Mouse (Mus musculus): ENCODE results near the gene Mef2a.
"Not testable (repeated sequence)": the region's sequence is repeated elsewhere in the genome, so short reads cannot be mapped to it uniquely, and the experiment has no call there.

Gene Mef2a

GRCm38 (mm10) chr7:67369645-67370044, 3.0 kb downstream of the Mef2a start:
- DNase-seq = no peak

GRCm38 (mm10) chr7:67368394-67368793, 4.3 kb downstream of the Mef2a start:
- no peak for DNase-seq

GRCm38 (mm10) chr7:67360588-67360987, 12.1 kb downstream of the Mef2a start:
- DNase-seq = no peak

- DNase-seq = no peak
These were observed 12.8 kb downstream of the Mef2a start for GRCm38 (mm10) chr7:67359863-67360262.

- no peak for DNase-seq
These were observed 16.8 kb downstream of the Mef2a start for GRCm38 (mm10) chr7:67355870-67356269.

GRCm38 (mm10) chr7:67353667-67354066, 19.0 kb downstream of the Mef2a start:
- DNase-seq = no peak

- no peak for DNase-seq
These were observed 19.7 kb downstream of the Mef2a start for GRCm38 (mm10) chr7:67352989-67353388.

- DNase-seq = no peak
These were observed 28.2 kb downstream of the Mef2a start for GRCm38 (mm10) chr7:67344443-67344842.

GRCm38 (mm10) chr7:67342067-67342625, 30.5 kb downstream of the Mef2a start:
- DNase-seq = no peak

GRCm38 (mm10) chr7:67320359-67320758, 52.3 kb downstream of the Mef2a start:
- DNase-seq = no peak

GRCm38 (mm10) chr7:67318697-67319096, 54.0 kb downstream of the Mef2a start:
- DNase-seq = no peak

GRCm38 (mm10) chr7:67313200-67313599, 59.5 kb downstream of the Mef2a start:
- DNase-seq = no peak

- DNase-seq = no peak
These were observed 62.5 kb downstream of the Mef2a start for GRCm38 (mm10) chr7:67310151-67310550.

- DNase-seq = no peak
These were observed 64.6 kb downstream of the Mef2a start for GRCm38 (mm10) chr7:67308102-67308501.

- DNase-seq = no peak
These were observed 65.6 kb downstream of the Mef2a start for GRCm38 (mm10) chr7:67307078-67307477.

GRCm38 (mm10) chr7:67304937-67305336, 67.7 kb downstream of the Mef2a start:
- no peak for DNase-seq

GRCm38 (mm10) chr7:67296419-67296818, 76.2 kb downstream of the Mef2a start:
- DNase-seq = no peak

- DNase-seq = no peak
These were observed 81.3 kb downstream of the Mef2a start for GRCm38 (mm10) chr7:67291356-67291755.

GRCm38 (mm10) chr7:67287456-67287855, 85.2 kb downstream of the Mef2a start:
- no peak for DNase-seq

- DNase-seq = no peak
These were observed 89.1 kb downstream of the Mef2a start for GRCm38 (mm10) chr7:67283581-67283980.

- DNase-seq = not testable (repeated sequence)
These were observed 102.2 kb downstream of the Mef2a start for GRCm38 (mm10) chr7:67270447-67270846.

- peak; percentile 61 to 76 for DNase-seq
These were observed 112.7 kb downstream of the Mef2a start for GRCm38 (mm10) chr7:67259828-67260563.

GRCm38 (mm10) chr7:67246067-67246466, 126.6 kb downstream of the Mef2a start:
- DNase-seq = no peak

GRCm38 (mm10) chr7:67245255-67245654, 127.4 kb downstream of the Mef2a start:
- DNase-seq = no peak

GRCm38 (mm10) chr7:67243894-67244282, 128.8 kb downstream of the Mef2a start:
- no peak for DNase-seq

Measured in kidney, postnatal 4 days (tissue).